Mouse (Mus musculus) embryonic fibroblast, embryonic 13.5 days (primary cell): ENCODE measurements around the gene Tctn1. TPM values are rescaled to one million over a fixed set of nuclear protein-coding genes. Genes with fewer than 3 reads are reported as not detected.

Experiments
- H3K27ac ChIP-seq: 2 replicates; pipeline ENCODE4 v1.5.1; 2012; ENCODE audit warnings: low read length, control low read depth, inconsistent platforms; ENCODE audit not compliant: insufficient read depth
- H3K4me1 ChIP-seq: 2 replicates; pipeline ENCODE4 v1.6.1; 2011; ENCODE audit warnings: low read length; ENCODE audit not compliant: control insufficient read depth, insufficient read depth
- H3K4me3 ChIP-seq: 2 replicates; pipeline ENCODE4 v1.5.1; 2011; ENCODE audit warnings: mild to moderate bottlenecking, control low read depth, low read length; ENCODE audit not compliant: insufficient read depth
- CTCF ChIP-seq: IDR thresholded peaks from 2 replicates; pipeline ENCODE4 v1.5.1; 2011; ENCODE audit warnings: mild to moderate bottlenecking, control low read depth, low read length, moderate library complexity, borderline replicate concordance; ENCODE audit not compliant: insufficient read depth
- POLR2A ChIP-seq: IDR thresholded peaks from 2 replicates; pipeline ENCODE4 v1.6.1; 2011; ENCODE audit warnings: low read depth, mild to moderate bottlenecking, control low read depth, low read length, moderate library complexity
- polyA plus RNA-seq: library from polyadenylated mRNA; stranded (reverse); fragments of >200 nt; gene quantifications from 2 replicates; pipeline ENCODE4 v1.2.4, GENCODE M21; 2011; ENCODE audit warnings: low read depth; ENCODE audit not compliant: missing spikeins, insufficient read length

The Tctn1 gene
- polyA plus RNA-seq, 1 experiment, result 12.2 TPM

GRCm38 (mm10) chr5:122239618-122240017 is 24.6 kb downstream of the Tctn1 start:
- H3K4me3 ChIP-seq, result no peak overlapping the region
- TF ChIP-seq CTCF (no peak), POLR2A (no peak)
- H3K4me1 ChIP-seq, result no peaks in the 10 kb centered on the region
- no peak overlapping the region for H3K27ac ChIP-seq

GRCm38 (mm10) chr5:122237200-122237599 is 27.1 kb downstream of the Tctn1 start:
- H3K4me1 ChIP-seq, result no peaks in the 10 kb centered on the region
- TF ChIP-seq CTCF (no peak), POLR2A (no peak)
- H3K4me3 ChIP-seq, result no peak overlapping the region
- H3K27ac ChIP-seq, result no peak overlapping the region

GRCm38 (mm10) chr5:122235196-122235836 is 28.9 kb downstream of the Tctn1 start:
- no peaks in the 10 kb centered on the region for H3K4me1 ChIP-seq
- H3K27ac ChIP-seq, result no peak overlapping the region
- H3K4me3 ChIP-seq, result no peak overlapping the region
- no peak for TF ChIP-seq CTCF
- TF ChIP-seq POLR2A, result no peak

GRCm38 (mm10) chr5:122234319-122235195 is 29.7 kb downstream of the Tctn1 start:
- no peak overlapping the region for H3K27ac ChIP-seq
- no peak overlapping the region for H3K4me3 ChIP-seq
- H3K4me1 ChIP-seq, result no peaks in the 10 kb centered on the region
- TF ChIP-seq POLR2A, result no peak
- TF ChIP-seq CTCF, result no peak

- Histone ChIP-seq H3K27ac (no peak overlapping the region), H3K4me1 (no peaks in the 10 kb centered on the region), H3K4me3 (no peak overlapping the region)
- no peak for TF ChIP-seq CTCF
- TF ChIP-seq POLR2A, result no peak
These were observed 30.6 kb downstream of the Tctn1 start for GRCm38 (mm10) chr5:122233695-122234094.

- no peak overlapping the region for H3K27ac ChIP-seq
- TF ChIP-seq CTCF, result no peak
- TF ChIP-seq POLR2A, result no peak
- no peak overlapping the region for H3K4me3 ChIP-seq
- H3K4me1 ChIP-seq, result no peaks in the 10 kb centered on the region
These were observed 31.1 kb downstream of the Tctn1 start for GRCm38 (mm10) chr5:122233077-122233581.

- no peak overlapping the region for H3K4me3 ChIP-seq
- H3K27ac ChIP-seq, result no peak overlapping the region
- H3K4me1 ChIP-seq, result no peaks in the 10 kb centered on the region
- TF ChIP-seq POLR2A, result no peak
- no peak for TF ChIP-seq CTCF
These were observed 32.3 kb downstream of the Tctn1 start for GRCm38 (mm10) chr5:122232004-122232403.

- Histone ChIP-seq H3K27ac (no peak overlapping the region), H3K4me1 (no peaks in the 10 kb centered on the region), H3K4me3 (no peak overlapping the region)
- TF ChIP-seq POLR2A, result no peak
- no peak for TF ChIP-seq CTCF
These were observed 32.8 kb downstream of the Tctn1 start for GRCm38 (mm10) chr5:122231431-122231830.

GRCm38 (mm10) chr5:122230816-122231215 is 33.4 kb downstream of the Tctn1 start:
- TF ChIP-seq CTCF, result no peak
- no peak overlapping the region for H3K27ac ChIP-seq
- no peak overlapping the region for H3K4me3 ChIP-seq
- no peaks in the 10 kb centered on the region for H3K4me1 ChIP-seq

GRCm38 (mm10) chr5:122228772-122229171 is 35.5 kb downstream of the Tctn1 start:
- no peaks in the 10 kb centered on the region for H3K4me1 ChIP-seq

GRCm38 (mm10) chr5:122228271-122228765 is 35.9 kb downstream of the Tctn1 start:
- Histone ChIP-seq H3K4me1 (no peaks in the 10 kb centered on the region), H3K27ac (no peak overlapping the region), H3K4me3 (no peak overlapping the region)
- no peak for TF ChIP-seq POLR2A
- no peak for TF ChIP-seq CTCF

More at GRCm38 (mm10) chr5:122228772-122229171, 35.5 kb downstream of the Tctn1 start:
- H3K4me3 ChIP-seq, result no peak overlapping the region
- H3K27ac ChIP-seq, result no peak overlapping the region
- TF ChIP-seq CTCF, result no peak
- TF ChIP-seq POLR2A, result no peak
